Mouse (Mus musculus) ES-Bruce4 (cell line): ENCODE measurements around the gene Eif6.

Experiments used
- CTCF ChIP-seq: IDR thresholded peaks from one replicate; pipeline ENCODE4 v1.8.1; 2011; ENCODE audit warnings: low read depth, low read length
- EP300 ChIP-seq: IDR thresholded peaks from 2 replicates; pipeline ENCODE4 v1.6.1; 2011; ENCODE audit warnings: low read depth, low read length; ENCODE audit not compliant: insufficient read depth

- TF ChIP-seq EP300 (no peak), CTCF (no peak)
Observed at GRCm38 (mm10) chr2:155868320-155868719, 41.6 kb upstream of the Eif6 start.
